Mouse (Mus musculus): ENCODE results near the gene Slc9a2. TPM values are rescaled to one million over a fixed set of nuclear protein-coding genes. Genes with fewer than 3 reads are reported as not detected.
"Not testable (repeated sequence)": the region's sequence is repeated elsewhere in the genome, so short reads cannot be mapped to it uniquely, and the experiment has no call there.

The Slc9a2 gene
- polyA plus RNA-seq (2017; shearing (Covaris generic)) = not detected

DNA sequence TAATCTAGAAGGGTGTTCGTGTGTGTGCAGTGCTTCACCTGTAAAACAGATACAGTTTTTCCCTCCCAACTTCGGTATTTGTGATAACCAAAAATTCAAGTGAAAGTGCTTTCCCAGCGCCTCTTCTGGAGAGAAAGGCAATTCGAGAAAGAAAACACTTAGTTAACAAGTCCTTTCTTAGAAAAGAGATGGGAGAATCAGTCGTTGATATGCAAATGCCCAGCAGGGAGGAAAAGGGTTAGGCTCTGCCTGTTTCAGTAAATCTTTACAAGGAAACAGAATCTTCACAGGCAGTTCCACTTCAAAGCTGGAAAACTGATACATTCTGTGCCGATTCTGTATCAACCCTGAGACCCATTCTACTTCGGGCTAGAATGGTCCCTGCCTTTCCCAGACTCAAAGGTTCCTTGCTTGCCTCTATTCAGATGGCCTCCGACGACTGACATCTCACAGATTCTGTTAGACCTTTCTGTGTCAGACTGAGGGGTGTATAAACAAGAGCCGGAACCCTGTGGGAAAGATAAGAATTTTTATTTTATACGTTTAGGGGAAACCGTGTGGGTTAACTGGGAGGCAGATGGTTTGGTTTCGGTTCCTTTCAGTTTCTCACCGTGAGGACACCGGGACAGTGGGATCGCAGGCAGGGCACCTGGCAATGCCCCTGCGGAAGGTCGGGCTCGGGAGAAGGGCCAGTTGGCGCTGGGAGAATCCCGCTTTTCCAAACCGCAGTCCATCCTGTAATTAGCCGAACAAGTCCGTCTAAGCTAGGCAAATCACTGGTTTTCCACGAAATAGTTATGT lies at the start of gene Slc9a2:
Gene Slc9a2, plus strand, starts transcription at position 508 of the 801 bp plus-strand sequence.
- ATAC-seq = no peak

DNA sequence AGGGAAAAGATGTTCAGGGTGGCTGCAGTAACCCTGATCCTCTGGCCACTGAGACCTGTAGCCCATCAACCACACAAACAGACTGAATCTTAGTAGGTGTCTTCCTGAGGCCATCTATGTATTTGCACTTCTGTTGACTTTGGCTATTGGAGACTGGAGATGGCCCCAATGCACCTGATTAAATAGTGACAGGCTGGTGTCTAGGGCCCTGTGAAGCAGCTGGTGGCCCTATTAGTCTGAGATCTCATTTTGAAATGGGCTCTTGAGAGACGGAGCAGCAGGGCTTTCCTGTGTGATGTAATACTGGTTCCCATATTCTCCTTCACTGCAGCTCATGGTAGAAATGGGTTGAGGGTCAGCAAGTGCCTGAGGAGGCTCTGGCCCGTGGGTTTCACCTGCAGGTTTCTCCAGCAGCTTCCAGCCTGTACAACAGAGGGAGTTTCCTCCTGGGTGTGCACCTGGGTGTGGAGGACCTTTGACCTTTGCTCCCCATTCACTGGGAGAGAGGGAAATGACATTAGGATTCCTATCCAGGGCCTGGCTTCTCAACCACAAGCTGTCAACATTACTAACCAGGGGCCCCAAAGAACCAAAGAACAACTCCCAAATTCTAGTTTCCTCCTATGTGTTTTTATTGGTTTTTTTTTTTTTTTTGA lies 47.8 kb upstream of the Slc9a2 start:
- no peak for ATAC-seq

DNA sequence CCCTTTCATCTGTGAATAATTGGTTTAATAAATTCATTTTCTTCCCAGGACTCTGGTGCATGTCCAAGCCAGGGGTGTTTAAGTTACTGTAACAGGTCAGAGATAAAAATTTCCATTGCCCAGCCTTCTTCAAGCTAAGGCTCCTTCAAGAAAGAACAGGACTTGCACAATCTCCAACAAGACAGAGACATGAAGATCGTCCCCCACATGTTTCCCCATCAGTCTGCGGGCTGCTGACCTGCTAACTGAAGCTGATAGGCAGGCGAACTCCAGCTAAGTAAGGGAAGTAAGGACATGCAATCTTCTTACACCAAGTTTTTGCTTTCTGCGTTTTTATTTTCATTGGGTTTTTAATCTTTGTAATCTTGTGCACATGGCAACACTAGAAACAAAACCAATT lies 45.8 kb upstream of the Slc9a2 start:
- ATAC-seq = no peak

DNA sequence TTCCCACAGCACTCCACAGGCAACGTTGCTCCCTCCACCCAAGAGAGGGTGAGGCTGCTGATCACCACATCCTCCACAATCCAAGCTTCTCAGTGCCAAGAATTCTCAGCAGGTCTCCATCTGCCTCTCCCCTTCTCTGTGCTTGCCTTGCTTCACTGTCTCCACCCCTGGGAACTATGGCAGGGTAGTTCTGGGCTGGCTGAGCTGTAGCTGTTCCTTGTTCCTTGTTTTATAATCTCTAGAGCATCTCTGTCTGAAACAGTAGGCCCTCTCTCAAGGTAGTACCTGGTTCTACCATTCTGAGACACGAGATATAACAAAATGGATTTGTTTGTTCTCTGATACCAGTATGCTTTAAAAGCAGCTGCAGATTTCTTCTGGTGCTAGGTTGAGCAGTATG lies 32.1 kb upstream of the Slc9a2 start:
- no peak for ATAC-seq

DNA sequence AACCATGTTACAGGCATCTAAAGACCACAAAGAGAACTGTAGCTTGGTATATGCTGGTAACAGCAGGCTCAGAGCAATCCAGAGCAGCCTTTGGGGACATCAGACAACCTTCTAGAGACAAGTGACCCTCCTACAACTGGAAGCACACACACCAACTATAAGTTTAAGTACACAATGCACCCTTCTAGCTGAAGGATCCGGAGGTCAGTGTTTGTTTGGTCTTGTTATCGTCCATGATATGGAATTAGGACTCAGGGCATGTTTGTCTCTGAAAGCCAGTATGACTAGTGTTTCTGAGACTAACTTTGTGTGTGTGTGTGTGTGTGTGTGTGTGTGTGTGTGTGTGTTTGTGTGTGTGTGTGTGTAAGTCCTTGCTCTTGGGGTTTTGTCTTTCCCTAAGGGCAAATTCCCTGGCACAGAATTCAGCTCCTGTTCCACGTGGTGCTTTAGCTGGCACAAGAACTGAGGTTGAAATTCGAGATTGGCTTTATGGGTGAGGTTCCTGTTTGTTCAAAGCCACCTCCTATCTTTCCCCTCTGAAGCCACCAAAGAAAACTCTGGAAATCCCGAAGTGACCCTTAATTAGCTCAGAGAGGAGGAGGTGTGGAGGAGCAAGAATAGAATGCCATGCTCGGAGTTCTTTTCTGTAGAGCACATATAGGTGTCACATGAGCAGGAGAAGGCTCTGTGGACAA lies 29.4 kb upstream of the Slc9a2 start:
- no peak for ATAC-seq

DNA sequence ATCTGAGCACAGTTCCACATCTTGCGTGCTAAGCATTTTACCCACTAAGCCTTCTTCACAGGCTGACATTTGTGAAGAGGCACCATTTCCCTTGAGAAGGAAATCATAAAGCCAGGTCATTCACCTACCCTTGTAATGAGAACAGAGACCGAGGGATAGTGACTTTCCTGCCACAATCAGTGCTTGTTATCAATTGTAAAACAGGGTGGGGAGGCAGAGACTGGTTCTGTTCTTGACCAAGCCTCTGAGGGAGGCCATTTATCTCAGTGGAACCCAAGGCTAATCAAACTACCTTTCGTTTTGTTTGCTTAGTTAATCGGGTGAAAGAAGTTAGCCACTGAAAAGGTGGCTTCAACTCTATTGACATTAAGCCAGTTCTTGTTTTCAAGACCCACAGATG lies 23.3 kb upstream of the Slc9a2 start:
- ATAC-seq = no peak

DNA sequence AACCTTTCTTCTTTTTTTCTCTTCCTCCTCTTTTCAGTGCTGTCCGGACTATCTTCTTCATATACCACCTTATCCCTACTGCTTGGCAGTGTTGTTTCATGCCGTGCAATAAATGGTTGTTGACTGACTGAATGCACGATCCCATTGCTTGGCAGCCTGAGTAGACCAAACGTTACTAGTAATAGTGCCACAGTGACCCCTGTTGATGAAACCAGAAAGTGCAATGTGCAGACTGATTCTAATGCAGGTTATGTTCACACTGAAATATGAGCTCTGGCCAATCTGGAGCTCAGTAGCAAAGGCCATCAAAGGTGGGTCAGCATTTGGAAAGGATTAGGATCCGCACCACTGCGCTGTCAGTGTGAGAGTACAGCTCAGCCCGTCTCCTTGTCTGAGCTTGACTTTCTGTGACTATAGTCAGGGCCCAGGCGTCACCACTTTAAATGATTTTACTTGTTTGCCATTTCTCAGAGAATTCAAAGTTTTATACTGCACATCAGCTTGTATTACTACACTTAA lies 22.3 kb upstream of the Slc9a2 start:
- ATAC-seq = no peak

DNA sequence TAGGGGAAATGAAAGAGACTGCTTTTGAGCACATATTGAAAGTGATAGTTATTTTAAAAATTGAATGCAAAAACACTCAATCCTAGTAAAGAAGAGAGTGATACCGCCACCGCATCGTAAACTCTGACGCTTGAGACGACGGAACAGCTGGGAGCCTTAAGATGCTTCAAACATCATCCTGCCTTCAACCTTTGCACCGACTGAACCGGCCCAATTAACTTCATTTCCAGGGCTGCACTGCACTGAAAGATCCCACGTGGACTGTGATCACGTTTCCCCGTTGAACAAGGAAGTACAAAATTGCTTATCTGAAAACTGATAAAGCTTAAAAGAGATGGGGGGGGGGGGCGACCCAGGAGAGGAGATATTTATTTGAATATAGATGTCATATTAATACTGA lies 21.4 kb upstream of the Slc9a2 start:
- ATAC-seq = no peak

DNA sequence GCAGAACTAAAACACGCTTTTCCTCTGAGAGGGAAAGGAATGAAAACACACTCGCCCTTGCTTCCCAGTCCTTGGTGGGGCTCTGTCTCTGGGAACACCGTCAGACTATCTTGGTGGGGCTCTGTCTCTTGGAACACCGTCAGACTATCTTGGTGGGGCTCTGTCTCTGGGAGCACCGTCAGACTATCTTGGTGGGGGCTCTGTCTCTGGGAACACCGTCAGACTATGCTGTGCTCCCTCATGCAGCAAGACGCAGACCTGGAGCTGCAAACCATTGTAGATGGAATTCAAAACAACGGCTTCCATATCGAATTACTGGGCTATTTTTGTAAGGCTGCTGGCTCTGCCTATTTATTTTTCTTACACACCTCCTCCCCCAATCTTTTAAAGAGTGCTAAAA lies 20.9 kb upstream of the Slc9a2 start:
- ATAC-seq = no peak

DNA sequence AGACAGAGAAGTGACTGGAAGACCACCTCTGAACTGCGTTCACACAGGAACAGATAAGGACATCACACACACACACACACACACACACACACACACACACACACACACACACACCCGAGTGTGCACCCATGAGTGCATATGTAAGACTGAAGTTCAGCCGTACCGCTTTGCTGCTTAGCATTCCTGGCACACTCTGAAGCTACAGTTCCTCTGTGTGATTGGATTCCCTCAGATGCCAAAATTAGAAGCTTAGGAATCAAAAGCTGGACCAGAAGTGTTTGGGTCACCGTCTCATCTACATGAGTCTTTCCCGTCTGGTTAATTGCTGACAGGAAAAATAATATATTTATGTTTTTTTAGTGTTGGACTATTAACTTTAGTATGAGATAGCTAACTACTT lies 19.5 kb upstream of the Slc9a2 start:
- ATAC-seq = no peak

DNA sequence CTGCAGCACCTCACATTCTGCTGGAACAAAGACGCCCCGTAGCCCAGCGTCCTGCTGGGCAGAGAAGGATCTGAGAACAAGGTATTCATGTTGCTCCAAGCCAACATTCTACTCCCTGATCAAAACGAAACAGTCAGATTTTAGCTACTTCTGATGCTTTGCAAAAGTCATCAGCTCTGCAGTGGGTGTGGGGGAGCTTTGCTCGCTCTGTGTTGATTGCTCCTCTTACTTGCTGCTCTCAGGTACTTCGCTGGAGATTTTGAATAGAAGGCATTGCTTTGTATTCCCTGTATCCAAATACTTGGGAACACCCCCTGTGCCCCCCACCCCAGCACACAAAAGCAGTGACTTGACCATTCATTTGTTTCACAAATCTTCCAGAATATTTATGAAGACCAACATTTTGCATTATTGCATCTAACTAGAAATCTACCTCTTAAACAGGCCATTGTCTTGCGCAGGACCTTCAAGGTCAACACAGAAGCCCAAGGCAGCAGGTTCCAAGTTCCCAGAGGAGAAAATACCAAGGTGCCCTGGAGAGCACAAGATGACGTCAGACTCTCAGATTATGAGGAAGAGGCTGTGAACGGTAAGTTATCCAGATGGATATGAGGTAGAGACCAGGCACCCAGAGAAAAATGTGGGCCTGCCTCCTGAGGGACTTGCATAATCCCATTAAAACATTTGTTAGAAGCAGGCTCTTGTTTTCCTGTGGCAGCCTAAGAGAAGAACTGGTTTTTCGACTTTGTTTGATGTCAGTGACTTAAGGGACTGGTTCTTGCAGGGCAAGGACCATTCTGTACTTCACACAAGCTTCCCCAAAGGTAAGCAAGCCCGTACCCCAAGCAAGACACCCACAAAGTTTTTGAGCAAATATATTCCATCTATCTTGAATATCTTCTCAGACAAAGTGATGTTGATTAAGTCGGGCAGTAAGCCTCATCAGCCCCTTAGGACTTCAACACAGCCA lies 14.7 kb upstream of the Slc9a2 start:
- no peak for ATAC-seq

DNA sequence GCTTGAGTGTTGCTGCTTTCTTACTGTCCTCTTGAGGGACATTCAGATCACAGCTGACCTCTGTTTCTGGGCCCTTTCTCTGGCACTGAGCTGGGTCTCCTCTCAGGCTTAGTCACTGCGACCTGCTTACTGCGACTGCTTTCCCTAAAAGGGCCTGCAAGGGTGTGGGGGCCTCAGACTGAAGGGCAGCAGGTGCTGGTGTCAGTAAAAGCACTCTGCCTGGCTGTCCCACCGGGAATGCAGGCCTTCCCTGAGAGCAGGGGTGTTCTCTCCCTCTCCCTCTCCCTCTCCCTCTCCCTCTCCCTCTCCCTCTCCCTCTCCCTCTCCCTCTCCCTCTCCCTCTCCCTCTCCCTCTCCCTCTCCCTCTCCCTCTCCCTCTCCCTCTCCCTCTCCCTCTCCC lies 12.9 kb upstream of the Slc9a2 start:
- not testable (repeated sequence) for ATAC-seq

DNA sequence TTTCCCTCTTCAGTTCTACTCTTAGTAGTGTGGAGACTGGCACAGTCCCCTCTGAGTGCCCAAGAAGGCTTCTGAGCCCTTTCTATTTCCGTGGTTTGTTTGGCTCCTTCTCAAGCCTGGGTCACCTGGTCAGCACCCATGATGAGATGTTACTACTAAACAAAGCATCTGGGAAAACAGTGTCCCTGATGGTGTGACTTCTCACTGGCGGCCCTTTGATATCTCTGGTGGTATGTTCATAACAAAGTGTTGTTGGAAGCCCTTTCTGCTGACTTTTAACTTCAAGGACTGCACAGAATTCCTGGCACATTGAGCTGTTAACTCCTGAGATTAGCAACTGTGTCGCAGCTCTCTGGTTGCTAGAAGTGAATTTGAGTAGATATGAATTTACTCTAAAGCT lies 10.3 kb upstream of the Slc9a2 start:
- no peak for ATAC-seq

DNA sequence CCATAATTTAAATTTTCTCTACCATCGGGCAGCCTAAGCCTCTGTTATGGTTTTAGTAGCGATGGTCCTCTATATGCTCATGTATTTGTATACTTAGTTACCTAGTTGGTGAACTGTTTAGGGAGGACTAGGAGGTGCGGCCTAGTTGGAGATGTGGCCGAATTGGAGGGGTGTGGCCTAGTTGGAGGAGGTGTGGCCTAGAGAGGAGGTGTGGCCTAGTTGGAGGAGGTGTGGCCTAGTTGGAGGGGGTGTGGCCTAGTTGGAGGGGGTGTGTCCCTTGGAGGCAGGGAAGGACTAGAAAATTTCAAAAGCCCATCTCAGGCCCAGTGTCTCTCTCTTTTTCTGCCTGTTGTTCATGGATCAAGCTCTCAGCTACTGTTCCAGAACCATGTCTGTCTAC lies 8.9 kb upstream of the Slc9a2 start:
- no peak for ATAC-seq

DNA sequence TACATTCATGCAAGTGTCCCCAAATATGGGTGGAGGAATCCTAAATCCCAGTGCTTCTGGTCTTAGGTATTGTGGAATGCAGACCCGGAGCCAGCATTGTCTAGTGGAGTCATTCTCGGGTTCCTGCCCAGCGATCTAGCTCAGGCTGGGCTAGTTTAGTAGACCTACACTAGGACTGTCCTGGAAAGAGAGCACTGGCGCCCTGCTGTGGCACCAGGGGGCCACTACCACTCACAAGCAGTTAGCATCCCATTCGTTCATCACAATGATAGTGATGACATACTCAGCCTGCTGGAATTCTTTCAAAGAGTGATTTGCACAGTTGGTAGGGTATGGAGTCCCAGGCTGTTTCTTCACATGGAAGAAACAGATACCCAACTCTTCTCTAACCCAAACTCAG lies 3.1 kb upstream of the Slc9a2 start:
- no peak for ATAC-seq

DNA sequence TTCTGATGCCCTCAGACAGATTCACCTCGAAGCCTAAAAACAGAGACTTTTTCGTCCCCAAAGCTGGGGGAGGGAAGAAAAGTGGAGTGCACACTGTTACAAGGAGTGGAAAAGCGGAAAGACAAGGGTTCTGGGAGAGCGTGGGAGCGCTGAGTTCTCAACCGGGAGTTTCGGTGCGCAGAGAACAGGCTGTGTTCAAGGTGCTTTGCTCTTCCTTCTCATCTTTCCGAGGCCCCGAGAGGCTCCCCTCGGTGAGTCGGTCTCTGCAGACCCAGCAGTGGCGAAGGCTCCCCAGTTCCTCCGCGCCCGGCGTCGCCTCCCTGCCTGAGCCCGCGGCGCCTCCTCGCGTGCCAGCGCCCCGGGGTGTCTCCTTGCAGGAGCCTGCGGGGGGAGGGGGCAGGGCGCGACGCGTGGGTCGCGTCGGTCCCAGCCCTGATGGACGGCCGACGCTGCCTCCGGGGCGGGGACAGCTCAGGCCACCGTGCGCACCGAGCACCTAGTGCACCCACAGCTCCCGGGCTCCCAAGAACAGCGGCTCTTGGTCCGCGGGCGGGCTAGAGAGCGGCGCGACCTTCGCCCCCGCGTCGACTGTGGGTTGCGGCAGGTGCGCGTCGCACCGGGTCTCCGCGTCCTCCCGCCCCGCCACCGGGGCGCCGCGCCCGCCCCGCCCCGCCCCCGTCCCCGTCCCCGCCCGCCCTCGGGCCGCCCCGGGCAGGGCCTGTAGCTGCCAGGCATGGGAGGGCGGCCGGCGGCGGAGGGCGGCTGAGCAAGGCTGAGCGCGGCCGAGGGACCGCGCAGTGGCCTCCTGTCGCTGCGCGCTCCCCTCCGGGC lies 709 bp downstream of the Slc9a2 start:
- peak; percentile 26 for ATAC-seq

DNA sequence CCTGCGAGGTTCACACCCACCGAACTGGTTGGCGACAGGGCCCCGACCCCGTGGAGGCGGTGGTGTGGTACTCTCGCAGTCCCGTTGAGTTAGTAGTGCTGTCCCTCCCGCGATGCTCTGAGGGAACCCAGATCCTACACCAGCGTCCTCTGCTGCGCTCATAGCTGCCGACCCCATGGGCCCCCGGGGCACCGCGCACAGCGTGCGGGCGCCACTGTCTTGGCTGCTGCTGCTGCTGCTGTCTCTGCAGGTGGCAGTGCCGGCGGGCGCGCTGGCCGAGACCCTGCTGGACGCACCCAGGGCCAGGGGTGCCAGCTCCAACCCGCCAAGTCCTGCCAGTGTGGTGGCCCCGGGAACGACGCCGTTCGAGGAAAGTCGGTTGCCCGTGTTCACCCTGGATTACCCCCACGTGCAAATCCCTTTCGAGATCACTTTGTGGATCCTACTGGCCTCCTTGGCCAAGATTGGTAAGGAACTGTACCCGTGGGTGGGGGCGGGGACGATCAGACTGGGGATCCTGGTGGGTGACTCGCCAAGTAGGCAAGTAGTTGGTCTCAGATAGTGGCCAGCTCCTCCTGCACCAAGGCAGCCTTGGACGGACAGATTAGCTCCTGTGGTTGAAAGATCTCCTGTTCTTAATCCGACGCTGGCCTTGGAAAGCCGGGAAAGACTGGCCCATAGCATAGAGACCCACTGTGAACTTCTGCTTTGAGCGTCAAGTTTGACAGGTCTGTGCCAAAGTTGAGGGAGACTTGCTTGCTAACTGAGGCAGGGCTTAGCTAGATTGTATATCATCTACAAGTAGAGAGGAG lies 1.5 kb downstream of the Slc9a2 start:
- no peak for ATAC-seq

DNA sequence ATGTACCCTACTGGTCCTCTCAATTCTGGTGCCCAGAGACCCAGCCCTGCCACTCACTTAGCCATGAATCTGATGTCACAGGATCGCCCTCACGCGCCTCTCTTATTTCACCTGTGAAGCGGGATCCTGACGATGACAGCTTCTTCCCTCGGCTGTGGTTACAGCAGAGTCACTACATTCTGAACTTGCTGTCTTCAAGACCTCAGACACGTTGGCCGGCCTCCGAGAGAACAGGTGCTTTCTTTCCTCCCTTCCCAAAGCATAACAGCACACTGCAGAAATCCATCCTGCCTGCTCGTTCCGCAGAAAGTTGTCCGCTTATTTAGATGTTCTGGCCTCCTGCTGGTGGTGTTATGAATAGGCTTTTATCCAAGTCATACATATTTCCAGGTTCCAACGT lies 13.9 kb downstream of the Slc9a2 start:
- ATAC-seq = no peak

DNA sequence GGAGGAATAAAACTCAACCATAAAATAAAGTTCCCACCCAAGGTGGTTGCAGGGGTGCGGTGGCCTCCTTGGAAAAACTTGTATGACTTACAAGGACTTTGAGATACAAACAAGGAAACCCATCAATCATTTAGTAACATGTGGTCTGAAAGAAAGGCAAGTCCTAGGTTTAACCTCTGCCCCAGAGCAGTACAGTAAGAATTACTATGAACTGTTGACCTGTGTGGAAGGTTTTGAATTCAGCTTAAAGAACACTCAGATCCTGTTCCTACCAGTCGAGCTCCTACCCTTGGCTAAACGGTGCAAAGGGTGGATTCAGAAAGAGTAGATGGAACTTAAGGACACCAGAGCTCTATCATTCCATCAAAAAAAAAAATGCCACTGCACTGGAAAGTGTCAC lies 16.1 kb downstream of the Slc9a2 start:
- no peak for ATAC-seq

DNA sequence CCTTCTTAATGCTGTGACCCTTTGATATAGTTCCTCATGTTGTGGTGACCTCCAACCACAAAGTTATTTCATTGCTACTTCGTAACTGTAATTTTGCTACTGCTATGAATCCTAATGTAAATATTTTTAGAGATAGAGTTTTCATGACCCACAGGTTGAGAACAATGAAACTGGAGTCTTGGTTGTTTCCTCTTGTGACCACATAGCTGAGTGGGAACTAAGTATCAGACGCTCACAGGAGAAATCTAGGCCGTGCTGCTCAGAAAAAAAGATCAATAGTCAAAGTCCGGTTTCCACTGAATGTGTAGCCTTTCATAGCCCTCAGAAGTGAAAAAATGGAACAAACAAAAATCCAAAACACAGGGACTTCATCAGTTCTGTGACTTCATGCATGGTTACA lies 24.7 kb downstream of the Slc9a2 start:
- ATAC-seq = no peak

DNA sequence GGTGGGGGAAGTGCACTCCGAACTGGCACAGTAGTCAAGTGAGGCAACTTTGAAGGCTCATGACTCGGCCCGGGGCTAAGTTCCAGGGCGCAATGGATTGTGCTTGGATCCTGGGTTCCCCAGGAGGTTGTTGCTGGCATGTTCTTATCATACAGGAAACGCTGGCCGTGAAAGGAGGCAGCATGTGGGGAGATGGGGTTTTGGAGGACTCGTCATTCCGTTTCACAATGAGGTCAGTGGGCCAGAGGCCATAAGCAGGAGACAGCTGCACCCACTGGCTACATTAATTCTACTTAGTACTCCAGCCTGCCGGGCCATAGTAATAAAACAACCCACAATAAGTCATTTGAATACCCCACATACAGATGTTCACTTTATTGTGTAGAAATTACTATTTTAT lies 34.6 kb downstream of the Slc9a2 start:
- ATAC-seq = no peak

All from CD4-positive, CD25-positive, alpha-beta regulatory T cell, adult 4 months (primary cell).